ENCODE assay signal across 8 mouse cellular contexts in the genomic region with DNA sequence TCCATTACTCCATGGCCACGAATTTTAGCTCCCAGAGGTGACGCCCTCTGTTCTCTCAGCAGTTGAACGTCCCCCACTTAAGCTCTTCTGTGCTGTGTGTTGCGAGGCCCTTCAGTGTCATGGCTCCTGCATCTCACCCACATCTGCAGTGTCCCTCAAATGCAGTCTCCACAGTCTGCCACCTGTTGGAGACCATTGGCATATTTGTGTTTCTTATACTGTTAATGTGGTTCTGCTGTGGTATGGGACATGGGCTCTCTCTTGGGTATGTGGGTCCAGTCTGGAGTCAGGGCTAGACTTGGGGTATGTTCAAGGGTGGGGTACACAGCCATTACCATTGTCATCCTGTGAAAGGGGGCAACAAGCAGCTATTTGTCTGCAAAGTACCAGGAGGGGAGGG. TPM values are rescaled to one million over a fixed set of nuclear protein-coding genes. Genes with fewer than 3 reads are reported as not detected.
DNase-seq lines count a peak whose midpoint lies in the region; ATAC-seq and TF ChIP-seq lines count a peak whose summit lies in the region.

No protein-coding gene starts in this region.

- H3K36me3 ChIP-seq in thymus, adult 2 months (ENCODE audit: control insufficient read depth, insufficient read depth, low read length): peaks cover 22% of the 10 kb centered on the region
- H3K36me3 ChIP-seq in limb, embryonic 13.5 days: peaks cover 52% of the 10 kb centered on the region
- peaks cover 1% of the 10 kb centered on the region for H3K36me3 ChIP-seq in splenic B cell, adult 2 months (ENCODE audit: control insufficient read depth, insufficient read depth, low read length, poor library complexity, severe bottlenecking)

- WGBS in thymus, adult 2 months: 88% methylated on average over 4 of the region's 4 CpGs
- WGBS in limb, embryonic 13.5 days: 79% methylated on average over 4 of the region's 4 CpGs

- no peak overlapping the region for H3K27ac ChIP-seq in thymus, adult 2 months (ENCODE audit: control insufficient read depth, insufficient read depth, low read length)
- H3K27ac ChIP-seq in limb, embryonic 13.5 days: no peak overlapping the region

- no peak for ATAC-seq in limb, embryonic 13.5 days (ENCODE audit: low FRiP score, low read depth)
- ATAC-seq in cerebellum, adult (ENCODE audit: insufficient number of reproducible peaks, low FRiP score, low TSS enrichment): no peak
- ATAC-seq in monocyte, adult 5-6 weeks (replicated peaks; ENCODE audit: insufficient number of reproducible peaks, low FRiP score, low TSS enrichment, poor library complexity, severe bottlenecking): no peak

- no peak for TF ChIP-seq CTCF in thymus, adult 2 months (IDR thresholded peaks at IDR 0.05; ENCODE audit: borderline replicate concordance, control insufficient read depth, extremely low read depth, insufficient read depth, low read length, poor library complexity)

- H3K27me3 ChIP-seq in thymus, adult 2 months (ENCODE audit: control insufficient read depth, insufficient read depth, low read length): no peaks in the 10 kb centered on the region
- no peaks in the 10 kb centered on the region for H3K27me3 ChIP-seq in limb, embryonic 13.5 days
- H3K27me3 ChIP-seq in splenic B cell, adult 2 months (ENCODE audit: control insufficient read depth, insufficient read depth, low read length, poor library complexity, severe bottlenecking): no peaks in the 10 kb centered on the region

- no peak for TF ChIP-seq POLR2A in thymus, adult 2 months (IDR thresholded peaks at IDR 0.05; ENCODE audit: control insufficient read depth, extremely low read depth, insufficient read depth, low read length, poor library complexity)

- no peak overlapping the region for H3K4me3 ChIP-seq in thymus, adult 2 months (ENCODE audit: control insufficient read depth, insufficient read depth, low read length)
- H3K4me3 ChIP-seq in limb, embryonic 13.5 days: peak overlapping the region; percentile 98

- no peak overlapping the region; the same call in 1 of the 2 replicates for H3K9ac ChIP-seq in limb, embryonic 13.5 days

- peak; percentile 43 for DNase-seq in cerebellum, adult 11-12 months
- DNase-seq in cerebellum, postnatal 10 days: no peak
- peak; percentile 26 for DNase-seq in thymus, postnatal 14 days
- no peak for DNase-seq in thymus, adult 2 months
- peak; percentile 44 for DNase-seq in splenic B cell, adult 2 months (ENCODE audit: low read depth, low spot score)

- peak overlapping the region; percentile 99 for H3K4me2 ChIP-seq in limb, embryonic 13.5 days (replicated peaks)

- H3K4me1 ChIP-seq in thymus, adult 2 months (replicated peaks; ENCODE audit: control insufficient read depth, insufficient read depth, low read length): peaks cover 13% of the 10 kb centered on the region
- peaks cover 20% of the 10 kb centered on the region for H3K4me1 ChIP-seq in limb, embryonic 13.5 days

- no peaks in the 10 kb centered on the region for H3K9me3 ChIP-seq in limb, embryonic 13.5 days

RNA-seq across cellular contexts. Expression of a gene that starts 1.9 kb away (rescaled TPM):
- polyA plus RNA-seq in thymus, adult 2 months (2012; rRNA removed): 209 and 213 TPM in 2 replicates
- polyA plus RNA-seq in limb, embryonic 13.5 days (2015; fragmentation: Nextera tagmentation; extraction: Ambion mirVana): 196 and 199 TPM in 2 replicates
- 50.1 to 102 TPM (median 65.6 TPM) in 3 replicates for total RNA-seq in monocyte, adult 5-6 weeks (2017)

RNA-seq across cellular contexts. Expression of a gene that starts 52.5 kb away (rescaled TPM):
- polyA plus RNA-seq in thymus, adult 2 months (2012; rRNA removed): 9.2 and 13.1 TPM in 2 replicates
- 15.6 and 15.8 TPM in 2 replicates for polyA plus RNA-seq in limb, embryonic 13.5 days (2015; fragmentation: Nextera tagmentation; extraction: Ambion mirVana)
- 0.29 to 7.1 TPM (median 0.29 TPM) in 3 replicates for total RNA-seq in monocyte, adult 5-6 weeks (2017)

RNA-seq across cellular contexts. Expression of a gene that starts 54.1 kb away (rescaled TPM):
- 19.3 and 21.7 TPM in 2 replicates for polyA plus RNA-seq in thymus, adult 2 months (2012; rRNA removed)
- polyA plus RNA-seq in limb, embryonic 13.5 days (2015; fragmentation: Nextera tagmentation; extraction: Ambion mirVana): 38.7 and 40.1 TPM in 2 replicates
- total RNA-seq in monocyte, adult 5-6 weeks (2017): 53.1 to 58.2 TPM (median 54.9 TPM) in 3 replicates

Comparison
In these comparisons a context has a peak if more than half of its experiments do, and no peak if none do; other contexts are left out.
1. DNase-seq: peak in cerebellum, adult 11-12 months (single experiment), thymus, postnatal 14 days (single experiment) and splenic B cell, adult 2 months (single experiment); none in cerebellum, postnatal 10 days (0 of 2) and thymus, adult 2 months (single experiment).